Mouse (Mus musculus): ENCODE results near the gene Gm826. TPM values are rescaled to one million over a fixed set of nuclear protein-coding genes. Genes with fewer than 3 reads are reported as not detected.

Gm826 gene
- polyA plus RNA-seq, 1 experiment from 2014 or later: 16.8 TPM

GRCm38 (mm10) chr2:160321829-160322228, 12.1 kb downstream of the Gm826 start:
- ATAC-seq (ENCODE audit: insufficient number of reproducible peaks, insufficient read depth, low FRiP score, low read depth): no peak; the same call in 1 of the 2 replicates
- no peaks in the 10 kb centered on the region for H3K9me3 ChIP-seq (ENCODE audit: control insufficient read depth, low read length)

GRCm38 (mm10) chr2:160318255-160318654, 15.7 kb downstream of the Gm826 start:
- Histone ChIP-seq H3K9me3 (ENCODE audit: control insufficient read depth, low read length) (no peaks in the 10 kb centered on the region), H3K4me1 (ENCODE audit: control insufficient read depth in 2 of 2, insufficient read depth in 2 of 2, low read length in 2 of 2) (peaks cover 10 to 13% of the 10 kb centered on the region in 2 experiments), H3K9ac (ENCODE audit: low read length) (no peak overlapping the region), H3K4me2 (ENCODE audit: low read length) (no peak overlapping the region), H3K27me3 (ENCODE audit: control insufficient read depth, insufficient read depth, low read length) (peaks cover 19% of the 10 kb centered on the region), H3K36me3 (ENCODE audit: control insufficient read depth, insufficient read depth, low read length) (no peaks in the 10 kb centered on the region), H3K4me3 (ENCODE audit: control insufficient read depth in 1 of 2, insufficient read depth in 1 of 2, low read depth in 1 of 2, low read length in 2 of 2) (no peak overlapping the region), H3K27ac (replicated peaks in 1 of 2; ENCODE audit: control insufficient read depth in 1 of 2, insufficient read depth in 1 of 2, low read depth in 2 of 2, low read length in 2 of 2) (no peak overlapping the region)
- WGBS: 67% methylated on average over 4 of the region's 4 CpGs
- no peak for ATAC-seq (ENCODE audit: insufficient number of reproducible peaks, insufficient read depth, low FRiP score, low read depth)

More at GRCm38 (mm10) chr2:160321829-160322228, 12.1 kb downstream of the Gm826 start:
- H3K4me3 ChIP-seq (ENCODE audit: control insufficient read depth in 1 of 2, insufficient read depth in 1 of 2, low read depth in 1 of 2, low read length in 2 of 2): no peak overlapping the region
- peaks cover 13 to 16% of the 10 kb centered on the region in 2 experiments for H3K4me1 ChIP-seq (ENCODE audit: control insufficient read depth in 2 of 2, insufficient read depth in 2 of 2, low read length in 2 of 2)
- 21% methylated on average over 4 of the region's 4 CpGs for WGBS
- H3K27me3 ChIP-seq (ENCODE audit: control insufficient read depth, insufficient read depth, low read length): 0 out of 2 replicates have a peak, but pooled peaks cover 8% of the 10 kb centered on the region
- no peaks in the 10 kb centered on the region for H3K36me3 ChIP-seq (ENCODE audit: control insufficient read depth, insufficient read depth, low read length)
- no peak overlapping the region; a peak in 1 of 4 replicates for H3K27ac ChIP-seq (replicated peaks in 1 of 2; ENCODE audit: control insufficient read depth in 1 of 2, insufficient read depth in 1 of 2, low read depth in 2 of 2, low read length in 2 of 2)
- no peak overlapping the region for H3K9ac ChIP-seq (ENCODE audit: low read length)
- H3K4me2 ChIP-seq (ENCODE audit: low read length): peak overlapping the region; percentile 43

DNA sequence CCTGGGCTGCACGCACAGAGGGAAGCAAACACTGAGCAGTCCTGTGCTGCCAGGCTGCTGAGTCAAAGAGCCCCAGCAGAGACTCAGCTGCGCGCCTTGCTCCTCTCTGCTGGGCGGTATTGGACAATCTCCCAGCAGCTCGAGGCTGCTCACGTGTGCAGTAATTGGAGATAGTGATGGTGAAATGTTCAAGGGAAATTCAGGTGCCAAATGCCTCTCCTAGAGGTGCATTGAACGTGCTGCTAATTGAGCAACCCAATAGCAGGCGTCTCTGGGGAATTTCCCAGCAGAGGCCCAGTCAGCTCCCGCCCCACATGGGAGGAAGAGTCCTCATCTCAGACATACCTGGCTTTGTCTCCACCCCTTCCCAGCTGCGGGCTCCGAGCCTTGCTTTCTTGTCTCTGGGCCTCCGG, 20.4 kb downstream of the Gm826 start:
- H3K4me3 ChIP-seq (ENCODE audit: control insufficient read depth in 1 of 2, insufficient read depth in 1 of 2, low read depth in 1 of 2, low read length in 2 of 2): no peak overlapping the region
- no peaks in the 10 kb centered on the region for H3K36me3 ChIP-seq (ENCODE audit: control insufficient read depth, insufficient read depth, low read length)
- H3K27ac ChIP-seq (replicated peaks in 1 of 2; ENCODE audit: control insufficient read depth in 1 of 2, insufficient read depth in 1 of 2, low read depth in 2 of 2, low read length in 2 of 2): no peak overlapping the region
- 45% methylated on average over 12 of the region's 12 CpGs for WGBS
- peaks cover 0 to 4% of the 10 kb centered on the region in 2 experiments; a peak in 2 of 4 replicates for H3K4me1 ChIP-seq (ENCODE audit: control insufficient read depth in 2 of 2, insufficient read depth in 2 of 2, low read length in 2 of 2)
- no peak overlapping the region for H3K4me2 ChIP-seq (ENCODE audit: low read length)
- ATAC-seq (ENCODE audit: insufficient number of reproducible peaks, insufficient read depth, low FRiP score, low read depth): no peak
- H3K9ac ChIP-seq (ENCODE audit: low read length): no peak overlapping the region
- peaks cover 23% of the 10 kb centered on the region for H3K27me3 ChIP-seq (ENCODE audit: control insufficient read depth, insufficient read depth, low read length)
- H3K9me3 ChIP-seq (ENCODE audit: control insufficient read depth, low read length): no peaks in the 10 kb centered on the region

DNA sequence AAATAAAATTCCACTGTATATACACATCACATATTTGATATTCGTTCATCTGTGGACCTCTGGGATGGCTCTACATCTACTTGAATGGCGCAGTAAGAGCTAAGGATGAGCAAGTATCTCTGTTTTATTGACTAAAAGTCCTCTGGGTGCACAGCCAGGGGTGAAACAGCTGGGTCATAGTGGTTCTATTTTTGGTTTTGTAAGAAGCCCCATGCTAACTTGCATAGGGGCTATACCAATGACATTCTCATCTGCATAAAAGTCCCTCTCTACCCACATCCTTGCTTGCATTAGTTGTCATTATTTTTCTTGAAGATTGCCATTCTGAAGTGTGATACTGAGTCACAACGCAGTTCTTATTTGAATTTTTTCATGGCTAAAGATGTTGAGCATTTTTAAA, 28.9 kb downstream of the Gm826 start:
- Histone ChIP-seq H3K4me3 (ENCODE audit: control insufficient read depth in 1 of 2, insufficient read depth in 1 of 2, low read depth in 1 of 2, low read length in 2 of 2) (no peak overlapping the region), H3K27me3 (ENCODE audit: control insufficient read depth, insufficient read depth, low read length) (no peaks in the 10 kb centered on the region), H3K27ac (replicated peaks in 1 of 2; ENCODE audit: control insufficient read depth in 1 of 2, insufficient read depth in 1 of 2, low read depth in 2 of 2, low read length in 2 of 2) (no peak overlapping the region), H3K36me3 (ENCODE audit: control insufficient read depth, insufficient read depth, low read length) (no peaks in the 10 kb centered on the region), H3K4me2 (ENCODE audit: low read length) (no peak overlapping the region), H3K9ac (ENCODE audit: low read length) (no peak overlapping the region), H3K4me1 (ENCODE audit: control insufficient read depth in 2 of 2, insufficient read depth in 2 of 2, low read length in 2 of 2) (no peaks in the 10 kb centered on the region), H3K9me3 (ENCODE audit: control insufficient read depth, low read length) (no peaks in the 10 kb centered on the region)
- WGBS: 81% methylated on average over 3 of the region's 3 CpGs
- ATAC-seq (ENCODE audit: insufficient number of reproducible peaks, insufficient read depth, low FRiP score, low read depth): no peak

GRCm38 (mm10) chr2:160303992-160304391, 30.0 kb downstream of the Gm826 start:
- no peaks in the 10 kb centered on the region for H3K4me1 ChIP-seq (ENCODE audit: control insufficient read depth in 2 of 2, insufficient read depth in 2 of 2, low read length in 2 of 2)
- H3K4me3 ChIP-seq (ENCODE audit: control insufficient read depth in 1 of 2, insufficient read depth in 1 of 2, low read depth in 1 of 2, low read length in 2 of 2): no peak overlapping the region
- no peak overlapping the region for H3K4me2 ChIP-seq (ENCODE audit: low read length)
- H3K36me3 ChIP-seq (ENCODE audit: control insufficient read depth, insufficient read depth, low read length): no peaks in the 10 kb centered on the region
- H3K9me3 ChIP-seq (ENCODE audit: control insufficient read depth, low read length): no peaks in the 10 kb centered on the region
- 83% methylated on average over 2 of the region's 2 CpGs for WGBS
- H3K9ac ChIP-seq (ENCODE audit: low read length): no peak overlapping the region
- H3K27ac ChIP-seq (replicated peaks in 1 of 2; ENCODE audit: control insufficient read depth in 1 of 2, insufficient read depth in 1 of 2, low read depth in 2 of 2, low read length in 2 of 2): no peak overlapping the region
- no peaks in the 10 kb centered on the region for H3K27me3 ChIP-seq (ENCODE audit: control insufficient read depth, insufficient read depth, low read length)
- no peak for ATAC-seq (ENCODE audit: insufficient number of reproducible peaks, insufficient read depth, low FRiP score, low read depth)

GRCm38 (mm10) chr2:160302013-160302412, 31.9 kb downstream of the Gm826 start:
- Histone ChIP-seq H3K4me1 (ENCODE audit: control insufficient read depth in 2 of 2, insufficient read depth in 2 of 2, low read length in 2 of 2) (no peaks in the 10 kb centered on the region), H3K9ac (ENCODE audit: low read length) (no peak overlapping the region), H3K27ac (replicated peaks in 1 of 2; ENCODE audit: control insufficient read depth in 1 of 2, insufficient read depth in 1 of 2, low read depth in 2 of 2, low read length in 2 of 2) (no peak overlapping the region), H3K4me2 (ENCODE audit: low read length) (no peak overlapping the region), H3K4me3 (ENCODE audit: control insufficient read depth in 1 of 2, insufficient read depth in 1 of 2, low read depth in 1 of 2, low read length in 2 of 2) (no peak overlapping the region), H3K36me3 (ENCODE audit: control insufficient read depth, insufficient read depth, low read length) (no peaks in the 10 kb centered on the region), H3K27me3 (ENCODE audit: control insufficient read depth, insufficient read depth, low read length) (no peaks in the 10 kb centered on the region), H3K9me3 (ENCODE audit: control insufficient read depth, low read length) (no peaks in the 10 kb centered on the region)
- WGBS: 50% methylated on average over 4 of the region's 4 CpGs
- no peak for ATAC-seq (ENCODE audit: insufficient number of reproducible peaks, insufficient read depth, low FRiP score, low read depth)

GRCm38 (mm10) chr2:160298586-160298985, 35.4 kb downstream of the Gm826 start:
- no peak overlapping the region for H3K9ac ChIP-seq (ENCODE audit: low read length)
- no peaks in the 10 kb centered on the region for H3K36me3 ChIP-seq (ENCODE audit: control insufficient read depth, insufficient read depth, low read length)
- H3K9me3 ChIP-seq (ENCODE audit: control insufficient read depth, low read length): no peaks in the 10 kb centered on the region
- no peak overlapping the region for H3K4me3 ChIP-seq (ENCODE audit: control insufficient read depth in 1 of 2, insufficient read depth in 1 of 2, low read depth in 1 of 2, low read length in 2 of 2)
- H3K4me2 ChIP-seq (ENCODE audit: low read length): no peak overlapping the region
- no peak for ATAC-seq (ENCODE audit: insufficient number of reproducible peaks, insufficient read depth, low FRiP score, low read depth)
- H3K27ac ChIP-seq (replicated peaks in 1 of 2; ENCODE audit: control insufficient read depth in 1 of 2, insufficient read depth in 1 of 2, low read depth in 2 of 2, low read length in 2 of 2): no peak overlapping the region
- no peaks in the 10 kb centered on the region for H3K27me3 ChIP-seq (ENCODE audit: control insufficient read depth, insufficient read depth, low read length)
- H3K4me1 ChIP-seq (ENCODE audit: control insufficient read depth in 2 of 2, insufficient read depth in 2 of 2, low read length in 2 of 2): no peaks in the 10 kb centered on the region

- Histone ChIP-seq H3K27ac (replicated peaks in 1 of 2; ENCODE audit: control insufficient read depth in 1 of 2, insufficient read depth in 1 of 2, low read depth in 2 of 2, low read length in 2 of 2) (no peak overlapping the region), H3K36me3 (ENCODE audit: control insufficient read depth, insufficient read depth, low read length) (no peaks in the 10 kb centered on the region), H3K4me2 (ENCODE audit: low read length) (no peak overlapping the region), H3K9ac (ENCODE audit: low read length) (no peak overlapping the region), H3K4me3 (ENCODE audit: control insufficient read depth in 1 of 2, insufficient read depth in 1 of 2, low read depth in 1 of 2, low read length in 2 of 2) (no peak overlapping the region), H3K27me3 (ENCODE audit: control insufficient read depth, insufficient read depth, low read length) (no peaks in the 10 kb centered on the region), H3K9me3 (ENCODE audit: control insufficient read depth, low read length) (no peaks in the 10 kb centered on the region), H3K4me1 (ENCODE audit: control insufficient read depth in 2 of 2, insufficient read depth in 2 of 2, low read length in 2 of 2) (no peaks in the 10 kb centered on the region)
- WGBS: 67% methylated on average over 10 of the region's 10 CpGs
- no peak for ATAC-seq (ENCODE audit: insufficient number of reproducible peaks, insufficient read depth, low FRiP score, low read depth)
Observed at GRCm38 (mm10) chr2:160288538-160289151, 45.3 kb downstream of the Gm826 start.

All from heart, embryonic 14.5 days (tissue).